Mouse (Mus musculus) gastrocnemius, postnatal 25 days (tissue): Measurements from ENCODE around the gene Nbr1. TPM values are rescaled to one million over a fixed set of nuclear protein-coding genes. Genes with fewer than 3 reads are reported as not detected.
"Not testable (repeated sequence)": the region's sequence is repeated elsewhere in the genome, so short reads cannot be mapped to it uniquely, and the experiment has no call there.

Experiments
- DNase-seq: peaks from one replicate; pipeline ENCODE4 v3.0.0; 2022
- total RNA-seq, 2 experiments: library from RNA; stranded (reverse); gene quantifications; 1 replicate in 1 of 2; 2 replicates in 1 of 2; pipeline ENCODE4 v1.2.3; 2021

Nbr1 gene
- total RNA-seq, 2 experiments from 2014 or later, result 65.0 to 67.8 TPM

- DNase-seq, result not testable (repeated sequence)
Observed at GRCm38 (mm10) chr11:101620022-101620655, 68.2 kb downstream of the Nbr1 start.

GRCm38 (mm10) chr11:101626649-101626994, 74.7 kb downstream of the Nbr1 start:
- no peak for DNase-seq

- DNase-seq, result peak; percentile 69
Observed at GRCm38 (mm10) chr11:101626995-101627856, 75.3 kb downstream of the Nbr1 start, which contains the start of gene Rdm1. Rdm1 (plus strand) TSS chr11:101627195.

- DNase-seq, result peak; percentile 77
Observed at GRCm38 (mm10) chr11:101627857-101628559, 76.1 kb downstream of the Nbr1 start.

- DNase-seq, result not testable (repeated sequence)
Observed at GRCm38 (mm10) chr11:101628733-101629417, 76.9 kb downstream of the Nbr1 start.

Other genes starting within 250 kb of the Nbr1 start
- gene Becn1, start 249.9 kb upstream of the Nbr1 start, total RNA-seq, result 10 to 100 TPM; 78.2 to 79.6 TPM
- gene Psme3, start 235.9 kb upstream of the Nbr1 start, total RNA-seq, result 10 to 100 TPM; 66.3 to 67.8 TPM
- 1 to 10 TPM; 1.3 to 1.6 TPM for gene Aoc2, start 227.1 kb upstream of the Nbr1 start, total RNA-seq
- gene Aoc3, start 221.5 kb upstream of the Nbr1 start, total RNA-seq, result 10 to 100 TPM in 1 of 2 experiments, 1 to 10 TPM in 1; 5.6 to 22.7 TPM
- not detected for gene G6pc, start 184.6 kb upstream of the Nbr1 start, total RNA-seq
- 10 to 100 TPM; 16.0 to 17.1 TPM for gene Aarsd1, start 134.5 kb upstream of the Nbr1 start, total RNA-seq
- 1 to 10 TPM; 5.8 to 7.1 TPM for gene Gm27029, start 127.4 kb upstream of the Nbr1 start, total RNA-seq
- 1 to 10 TPM; 6.6 to 7.3 TPM for gene Rundc1, start 127.1 kb upstream of the Nbr1 start, total RNA-seq
- 100 to 1,000 TPM; 106 to 110 TPM for gene Ptges3l, start 126.8 kb upstream of the Nbr1 start, total RNA-seq
- 10 to 100 TPM; 40.6 to 42.5 TPM for gene Rpl27, start 109.9 kb upstream of the Nbr1 start, total RNA-seq
- gene Ifi35, start 103.7 kb upstream of the Nbr1 start, total RNA-seq, result 10 to 100 TPM in 1 of 2 experiments, 1 to 10 TPM in 1; 8.5 to 10.8 TPM
- 1 to 10 TPM; 2.9 to 3.6 TPM for gene Rnd2, start 87.2 kb upstream of the Nbr1 start, total RNA-seq
- gene Vat1, start 85.9 kb upstream of the Nbr1 start, total RNA-seq, result 10 to 100 TPM; 13.1 to 19.3 TPM
- gene Brca1, start 194 bp upstream of the Nbr1 start, total RNA-seq, result under 1 TPM; 0.26 to 0.94 TPM
- gene Tmem106a, start 30.1 kb downstream of the Nbr1 start, total RNA-seq, result 1 to 10 TPM; 1.1 to 2.5 TPM
- not detected for gene Gm11634, start 47.1 kb downstream of the Nbr1 start, total RNA-seq
- gene Rdm1, start 75.0 kb downstream of the Nbr1 start, total RNA-seq, result 10 to 100 TPM; 21.6 to 25.0 TPM
- 1 to 10 TPM; 5.7 to 5.8 TPM for gene Arl4d, start 113.4 kb downstream of the Nbr1 start, total RNA-seq
- gene Dhx8, start 180.8 kb downstream of the Nbr1 start, total RNA-seq, result 10 to 100 TPM; 12.4 TPM
- gene Etv4, start 233.2 kb downstream of the Nbr1 start, total RNA-seq, result 1 to 10 TPM; 5.7 to 6.1 TPM